Mouse (Mus musculus) kidney, adult 2 months (tissue): ENCODE data around the gene Pgm2l1. TPM values are rescaled to one million over a fixed set of nuclear protein-coding genes. Genes with fewer than 3 reads are reported as not detected.

Experiments used
- DNase-seq: peaks from one replicate; pipeline ENCODE4 v3.0.0; 2021
- H3K27ac ChIP-seq: fragments of 200-500 bp; 2 replicates; pipeline ENCODE4 v1.5.1; 2012; ENCODE audit warnings: low read depth, low read length, control low read depth, inconsistent platforms; ENCODE audit not compliant: insufficient read depth
- H3K27me3 ChIP-seq: fragments of 200-500 bp; replicated peaks from 2 replicates; pipeline ENCODE4 v1.6.1; 2012; ENCODE audit warnings: mild to moderate bottlenecking, moderate library complexity, low read length, inconsistent platforms; ENCODE audit not compliant: control insufficient read depth, insufficient read depth
- H3K36me3 ChIP-seq: fragments of 200-500 bp; 2 replicates; pipeline ENCODE4 v1.6.1; 2012; ENCODE audit warnings: mild to moderate bottlenecking, moderate library complexity, low read length, inconsistent platforms; ENCODE audit not compliant: control insufficient read depth, insufficient read depth
- H3K4me1 ChIP-seq: fragments of 200-500 bp; 2 replicates; pipeline ENCODE4 v1.6.1; 2011; ENCODE audit warnings: low read length; ENCODE audit not compliant: control insufficient read depth, insufficient read depth
- H3K4me3 ChIP-seq: fragments of 200-500 bp; 2 replicates; pipeline ENCODE4 v1.5.1; 2011; ENCODE audit warnings: mild to moderate bottlenecking, low read depth, low read length, control low read depth; ENCODE audit not compliant: insufficient read depth
- CTCF ChIP-seq: fragments of 200-500 bp; conservative IDR thresholded peaks from 2 replicates; pipeline ENCODE4 v1.5.1; 2011; ENCODE audit warnings: low read depth, mild to moderate bottlenecking, control low read depth, low read length, moderate library complexity, mixed read lengths; ENCODE audit not compliant: insufficient read depth, insufficient read length
- POLR2A ChIP-seq: fragments of 200-500 bp; IDR thresholded peaks from one replicate; pipeline ENCODE4 v1.6.1; 2011; ENCODE audit warnings: low read depth, low read length, control low read depth
- WGBS: fragments of 180-500 bp; shearing (Covaris S2); methylation state at CpG from one replicate; pipeline ENCODE4 v1.1.7; 2018; 5-methylcytosine and 5-hydroxymethylcytosine counted together
- polyA plus RNA-seq: library from polyadenylated mRNA; depleted of rRNA; stranded (reverse); fragments of >200 nt; gene quantifications from 2 replicates; pipeline ENCODE4 v1.2.3, GENCODE M21; 2012; rRNA removed

Gene Pgm2l1
- polyA plus RNA-seq = 1.5 TPM in 2 replicates

GRCm38 (mm10) chr7:100227158-100227875 is at the start of gene Pgm2l1:
TSS of gene Pgm2l1 (plus strand) at chr7:100227394.
- DNase-seq = peak; percentile 98
- H3K4me3 ChIP-seq = peak within 1 kb of the TSS; percentile 90
- no peaks in the 10 kb centered on the region for H3K4me1 ChIP-seq
- peak within 1 kb of the TSS; percentile 83 for H3K27ac ChIP-seq
- H3K36me3 ChIP-seq = no peaks in the 10 kb centered on the region
- under 1% methylated on average over 72 of the region's 72 CpGs for WGBS
- peak; percentile 34 for TF ChIP-seq POLR2A
- TF ChIP-seq CTCF = no peak
- no peaks in the 10 kb centered on the region for H3K27me3 ChIP-seq

- no peaks in the 10 kb centered on the region for H3K27me3 ChIP-seq
- DNase-seq = peak; percentile 62
- WGBS = 12% methylated on average over 30 of the region's 30 CpGs
- no peak overlapping the region for H3K27ac ChIP-seq
- no peaks in the 10 kb centered on the region for H3K4me1 ChIP-seq
- H3K36me3 ChIP-seq = no peaks in the 10 kb centered on the region
- TF ChIP-seq POLR2A (no peak), CTCF (no peak)
- H3K4me3 ChIP-seq = peak overlapping the region; percentile 32
Observed at GRCm38 (mm10) chr7:100178016-100178890, 48.9 kb upstream of the Pgm2l1 start.

- no peak for DNase-seq
- 3% methylated on average over 15 of the region's 15 CpGs for WGBS
Observed at GRCm38 (mm10) chr7:100178891-100179233, 48.3 kb upstream of the Pgm2l1 start.

DNA sequence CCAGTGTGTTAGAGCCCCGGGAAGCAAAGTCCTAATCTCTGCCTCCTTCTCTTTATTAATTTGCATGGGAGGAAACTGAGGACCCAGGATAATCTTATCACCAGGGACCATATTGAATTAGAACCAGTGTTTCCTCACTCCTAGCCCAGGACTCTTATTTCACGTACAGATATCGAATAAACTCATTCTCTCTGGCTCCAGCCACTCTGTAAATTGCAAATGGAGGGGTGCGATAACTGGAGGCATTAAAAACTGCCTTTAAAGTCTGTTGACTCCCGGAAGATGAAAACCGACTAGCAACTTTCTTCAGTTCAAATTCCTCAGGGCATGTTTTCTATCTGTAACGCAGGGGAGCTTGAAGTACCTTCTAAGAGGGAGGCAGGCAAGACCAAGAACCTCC is 47.8 kb upstream of the Pgm2l1 start:
- no peak for DNase-seq
- peak overlapping the region; percentile 32; the same call in 1 of the 2 replicates for H3K4me3 ChIP-seq
- WGBS = 70% methylated on average over 7 of the region's 7 CpGs
- no peak for TF ChIP-seq POLR2A
- no peak for TF ChIP-seq CTCF
- H3K27me3 ChIP-seq = no peaks in the 10 kb centered on the region
- H3K27ac ChIP-seq = no peak overlapping the region
- no peaks in the 10 kb centered on the region for H3K36me3 ChIP-seq
- no peaks in the 10 kb centered on the region for H3K4me1 ChIP-seq

More at GRCm38 (mm10) chr7:100178891-100179233, 48.3 kb upstream of the Pgm2l1 start:
- no peak overlapping the region for H3K27ac ChIP-seq
- H3K4me1 ChIP-seq = no peaks in the 10 kb centered on the region
- H3K4me3 ChIP-seq = peak overlapping the region; percentile 32
- H3K27me3 ChIP-seq = no peaks in the 10 kb centered on the region
- no peak for TF ChIP-seq POLR2A
- TF ChIP-seq CTCF = no peak
- no peaks in the 10 kb centered on the region for H3K36me3 ChIP-seq

- Histone ChIP-seq H3K4me3 (no peak overlapping the region), H3K4me1 (no peaks in the 10 kb centered on the region), H3K27me3 (no peaks in the 10 kb centered on the region), H3K27ac (no peak overlapping the region), H3K36me3 (no peaks in the 10 kb centered on the region)
- 80% methylated on average over 7 of the region's 7 CpGs for WGBS
- DNase-seq = no peak
- no peak for TF ChIP-seq POLR2A
- no peak for TF ChIP-seq CTCF
Observed at GRCm38 (mm10) chr7:100179836-100180407, 47.3 kb upstream of the Pgm2l1 start.

DNA sequence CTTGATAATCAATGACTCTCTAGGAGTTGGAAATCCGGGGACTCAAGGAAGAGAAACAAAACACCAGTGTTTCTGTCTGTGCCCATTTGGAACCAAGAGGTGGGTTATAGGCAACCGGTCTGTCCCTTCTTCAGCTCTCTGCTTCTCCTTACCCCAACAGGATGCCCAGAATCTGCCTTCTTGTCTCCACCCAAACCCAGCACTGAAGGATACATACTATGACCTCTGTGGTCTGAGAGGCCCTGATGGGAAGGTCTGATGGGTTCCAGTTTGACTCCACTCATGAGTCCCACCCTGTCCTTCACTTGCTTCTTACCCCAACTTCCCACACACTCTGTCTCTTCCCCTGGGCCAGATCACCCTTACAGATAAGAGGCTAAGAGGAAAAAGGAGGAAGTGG is 46.0 kb upstream of the Pgm2l1 start:
- H3K27ac ChIP-seq = no peak overlapping the region
- TF ChIP-seq POLR2A = no peak
- no peak for TF ChIP-seq CTCF
- 93% methylated on average over 2 of the region's 2 CpGs for WGBS
- no peaks in the 10 kb centered on the region for H3K4me1 ChIP-seq
- no peak overlapping the region for H3K4me3 ChIP-seq
- no peak for DNase-seq
- no peaks in the 10 kb centered on the region for H3K36me3 ChIP-seq
- H3K27me3 ChIP-seq = no peaks in the 10 kb centered on the region

DNA sequence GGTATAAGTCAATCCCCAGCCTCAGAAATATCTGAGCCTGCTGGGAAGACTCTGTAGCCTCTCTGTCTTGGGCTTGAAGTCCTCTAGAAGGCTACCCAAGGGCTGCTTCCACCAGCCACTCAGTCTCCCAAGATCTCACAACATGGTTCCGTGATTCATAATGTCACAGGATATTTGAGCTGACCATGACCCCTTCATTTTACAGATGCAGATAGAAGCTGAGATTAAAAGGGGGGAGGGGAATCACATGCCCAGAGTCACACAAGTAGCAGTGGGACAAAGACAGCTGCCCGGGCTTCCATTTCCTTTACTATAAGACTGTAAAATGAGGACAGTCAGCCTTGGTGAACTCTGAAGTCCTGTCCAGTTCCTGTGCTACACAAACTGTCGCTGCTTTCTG is 45.6 kb upstream of the Pgm2l1 start:
- no peaks in the 10 kb centered on the region for H3K27me3 ChIP-seq
- no peak overlapping the region for H3K4me3 ChIP-seq
- no peak for DNase-seq
- WGBS = 64% methylated on average over 3 of the region's 3 CpGs
- H3K27ac ChIP-seq = no peak overlapping the region
- TF ChIP-seq CTCF = no peak
- no peak for TF ChIP-seq POLR2A
- H3K4me1 ChIP-seq = no peaks in the 10 kb centered on the region
- no peaks in the 10 kb centered on the region for H3K36me3 ChIP-seq
